Mouse (Mus musculus) heart, embryonic 12.5 days (tissue): Measurements from ENCODE around the gene Amn. TPM values are rescaled to one million over a fixed set of nuclear protein-coding genes. Genes with fewer than 3 reads are reported as not detected.

Experiments
- ATAC-seq: fragments of 200-750 bp; cut with Nextera tagmentation; 2 replicates; pipeline ENCODE4 v1.8.0; 2017; ENCODE audit warnings: moderate TSS enrichment, moderate library complexity; ENCODE audit not compliant: insufficient number of reproducible peaks, low FRiP score
- H3K27ac ChIP-seq: fragments of 300-500 bp; sonication (generic); 2 replicates; pipeline ENCODE4 v1.5.1; 2016; ENCODE audit warnings: mild to moderate bottlenecking, moderate library complexity; ENCODE audit not compliant: poor library complexity, severe bottlenecking
- H3K27me3 ChIP-seq: fragments of 300-500 bp; sonication (generic); replicated peaks from 2 replicates; pipeline ENCODE4 v1.6.1; 2016; ENCODE audit warnings: mild to moderate bottlenecking, moderate library complexity
- H3K36me3 ChIP-seq: fragments of 300-500 bp; sonication (generic); 2 replicates; pipeline ENCODE4 v1.6.1; 2016; ENCODE audit warnings: mild to moderate bottlenecking, moderate library complexity
- H3K4me1 ChIP-seq: fragments of 300-500 bp; sonication (generic); replicated peaks from 2 replicates; pipeline ENCODE4 v1.6.1; 2016; ENCODE audit warnings: mild to moderate bottlenecking
- H3K4me2 ChIP-seq: fragments of 300-500 bp; sonication (generic); 2 replicates; pipeline ENCODE4 v1.6.1; 2016; ENCODE audit warnings: mild to moderate bottlenecking, moderate library complexity
- H3K4me3 ChIP-seq: fragments of 300-500 bp; sonication (generic); 2 replicates; pipeline ENCODE4 v1.5.1; 2016; ENCODE audit warnings: mild to moderate bottlenecking
- H3K9ac ChIP-seq: fragments of 300-500 bp; sonication (generic); 2 replicates; pipeline ENCODE4 v1.6.1; 2016; ENCODE audit warnings: mild to moderate bottlenecking, moderate library complexity
- H3K9me3 ChIP-seq: fragments of 300-500 bp; sonication (generic); replicated peaks from 2 replicates; pipeline ENCODE4 v1.6.1; 2016; ENCODE audit warnings: mild to moderate bottlenecking, moderate library complexity
- whole genome bisulfite sequencing: fragments of 180-500 bp; shearing (Covaris S2); methylation state at CpG from one replicate; pipeline ENCODE4 v1.1.7; 2016; 5-methylcytosine and 5-hydroxymethylcytosine counted together
- polyA plus RNA-seq: library from polyadenylated mRNA; unstranded; fragments of >200 nt; fragmentation: Nextera tagmentation; extraction: Ambion mirVana; gene quantifications from 2 replicates; pipeline ENCODE4 v1.2.1, GENCODE M21; 2016

Gene Amn
- polyA plus RNA-seq, 1 experiment from 2014 or later, result 2.0 TPM

DNA sequence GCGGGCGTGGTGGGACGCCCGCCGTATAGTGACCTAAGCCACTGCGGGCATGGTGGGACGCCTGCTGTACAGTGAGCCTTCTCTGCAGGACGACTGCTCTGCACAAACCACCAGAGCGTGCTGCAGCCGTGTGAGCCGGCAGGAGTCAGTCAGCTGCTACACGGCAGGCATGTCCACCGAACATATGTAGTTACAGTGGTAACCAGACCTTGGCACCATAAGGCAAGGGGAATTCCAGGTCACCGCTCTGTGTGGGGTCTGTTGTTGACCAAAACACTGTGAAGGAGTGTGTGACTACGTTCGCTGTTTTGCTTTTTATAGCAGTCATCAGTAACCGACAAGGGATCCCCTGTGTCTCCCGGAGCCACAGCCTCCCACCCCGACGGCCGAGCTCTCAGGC lies 53.6 kb downstream of the Amn start:
- no peaks in the 10 kb centered on the region for H3K9me3 ChIP-seq
- H3K4me3 ChIP-seq, result no peak overlapping the region
- no peak overlapping the region for H3K9ac ChIP-seq
- H3K27ac ChIP-seq, result no peak overlapping the region
- 95% methylated on average over 21 of the region's 21 CpGs for WGBS
- no peak for ATAC-seq
- peaks cover 98% of the 10 kb centered on the region for H3K36me3 ChIP-seq
- H3K4me1 ChIP-seq, result no peaks in the 10 kb centered on the region
- H3K4me2 ChIP-seq, result no peak overlapping the region
- no peaks in the 10 kb centered on the region for H3K27me3 ChIP-seq

DNA sequence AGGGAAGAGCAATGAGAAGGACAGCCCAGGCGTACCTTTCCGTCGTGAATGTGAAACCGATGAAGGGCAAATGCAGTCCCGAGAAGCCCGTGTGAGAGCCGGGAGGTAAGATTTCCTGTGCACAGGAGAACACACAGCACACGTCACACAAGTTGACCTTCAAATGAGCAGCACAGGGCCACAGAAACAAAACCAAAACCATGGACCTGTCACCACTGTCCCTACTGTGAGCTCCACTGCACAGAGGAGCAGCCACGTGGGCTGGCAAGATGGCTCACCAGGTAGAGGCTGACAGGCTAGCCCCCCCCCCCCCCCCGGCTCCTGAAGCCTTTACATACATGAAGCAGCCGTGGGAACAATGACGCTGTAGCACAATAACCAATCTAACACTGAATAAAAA lies 54.1 kb downstream of the Amn start:
- peaks cover 98% of the 10 kb centered on the region for H3K36me3 ChIP-seq
- WGBS, result 86% methylated on average over 12 of the region's 12 CpGs
- ATAC-seq, result no peak

DNA sequence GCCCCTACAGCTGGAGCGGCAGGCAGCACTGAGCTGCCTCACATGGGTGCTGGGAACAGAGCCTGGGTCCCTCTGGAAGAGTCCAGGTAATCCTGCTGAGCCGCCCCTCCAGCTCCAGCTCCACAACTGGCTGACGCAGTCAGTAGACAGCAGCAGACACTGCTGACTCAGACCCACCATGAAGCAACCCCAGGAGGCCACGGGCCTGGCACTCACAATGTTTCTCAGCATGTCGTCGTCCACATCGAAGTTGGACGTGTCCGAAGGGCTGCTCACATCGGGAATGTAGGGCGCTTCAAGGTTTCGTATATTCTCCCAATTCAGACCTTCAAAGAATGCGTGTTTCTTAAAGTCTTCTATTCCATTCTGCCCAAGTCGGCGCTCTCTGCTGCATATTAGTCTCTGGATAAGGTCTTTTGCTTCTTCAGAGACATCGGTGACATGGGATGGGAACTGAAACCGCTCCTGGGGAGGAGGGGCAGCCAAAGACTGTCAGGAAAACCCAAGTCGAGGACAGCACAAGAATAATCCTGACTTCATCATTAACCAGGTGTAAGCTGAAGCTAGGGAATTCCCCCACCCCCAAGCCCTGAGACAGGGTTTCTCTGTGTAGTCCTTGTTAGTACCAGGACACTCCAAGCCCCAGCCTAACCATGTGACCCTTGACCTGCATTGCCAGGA lies 55.0 kb downstream of the Amn start:
- H3K36me3 ChIP-seq, result peaks cover 97% of the 10 kb centered on the region
- 92% methylated on average over 18 of the region's 18 CpGs for WGBS
- H3K4me3 ChIP-seq, result no peak overlapping the region
- H3K27ac ChIP-seq, result no peak overlapping the region
- no peaks in the 10 kb centered on the region for H3K27me3 ChIP-seq
- H3K4me2 ChIP-seq, result no peak overlapping the region
- no peak for ATAC-seq
- no peaks in the 10 kb centered on the region for H3K9me3 ChIP-seq
- no peaks in the 10 kb centered on the region for H3K4me1 ChIP-seq
- no peak overlapping the region for H3K9ac ChIP-seq

More for the DNA sequence above, 54.1 kb downstream of the Amn start:
- Histone ChIP-seq H3K9me3 (no peaks in the 10 kb centered on the region), H3K9ac (no peak overlapping the region), H3K4me2 (no peak overlapping the region), H3K4me3 (no peak overlapping the region), H3K4me1 (no peaks in the 10 kb centered on the region), H3K27me3 (no peaks in the 10 kb centered on the region), H3K27ac (no peak overlapping the region)

Other genes with a start within 250 kb of the Amn start
- 8.8 and 9.2 TPM in 2 replicates for gene Rcor1, start 231.7 kb upstream of the Amn start, polyA plus RNA-seq
- 10.5 and 11.9 TPM in 2 replicates for gene Traf3, start 104.7 kb upstream of the Amn start, polyA plus RNA-seq
- not detected in 2 replicates for gene 4930595D18Rik, start 86.6 kb upstream of the Amn start, polyA plus RNA-seq
- gene Cdc42bpb, start 106.6 kb downstream of the Amn start, polyA plus RNA-seq, result 33.5 and 38.2 TPM in 2 replicates
- 0.31 TPM in 1 of 2 replicates, not detected in the other for gene Lbhd2, start 135.7 kb downstream of the Amn start, polyA plus RNA-seq
- gene Exoc3l4, start 145.9 kb downstream of the Amn start, polyA plus RNA-seq, result 8.5 and 10.1 TPM in 2 replicates
- gene Tnfaip2, start 171.4 kb downstream of the Amn start, polyA plus RNA-seq, result 7.4 and 12.0 TPM in 2 replicates
- gene Gm266, start 214.7 kb downstream of the Amn start, polyA plus RNA-seq, result 2.1 and 2.4 TPM in 2 replicates